9 mouse cellular contexts compared by ENCODE assay signal in the genomic region with DNA sequence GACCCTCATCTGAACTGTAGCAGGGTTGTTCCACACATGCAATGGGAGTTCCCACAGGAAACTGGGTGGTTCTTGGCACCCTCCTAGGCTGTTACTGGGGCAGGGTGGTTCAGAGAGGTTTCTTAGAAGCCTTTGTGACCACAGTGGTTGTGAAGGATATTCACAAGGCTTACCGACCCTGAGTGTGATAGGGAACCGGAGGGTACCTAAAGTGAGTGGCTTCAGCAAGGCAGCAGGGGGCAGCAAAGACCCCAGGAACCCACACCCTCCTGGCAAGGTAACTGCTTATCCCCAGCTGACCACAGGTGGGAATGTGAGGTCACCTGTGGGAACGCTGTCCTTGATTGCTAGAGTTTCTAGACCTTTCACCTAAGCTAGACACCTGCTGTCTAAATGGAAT.
DNase-seq lines count a peak whose midpoint lies in the region; TF ChIP-seq lines count a peak whose summit lies in the region.
"Had no signal": no experiment of that assay in that cellular context is flagged by ENCODE, and none has a peak within 500 bp of the region (broad histone marks: within the 10 kb centered on the region; RNA-seq: fewer than 3 reads in every experiment).

No protein-coding gene starts in this region.

- H3K27ac ChIP-seq in heart, adult 2 months = no peak overlapping the region
- H3K27ac ChIP-seq in thymus, adult 2 months (ENCODE audit: control insufficient read depth, insufficient read depth, low read length) = no peak overlapping the region
- H3K27ac ChIP-seq: hindbrain, embryonic 15.5 days had no signal

- no peaks in the 10 kb centered on the region for H3K27me3 ChIP-seq in heart, adult 2 months (ENCODE audit: control insufficient read depth, insufficient read depth, low read length)
- H3K27me3 ChIP-seq in C2C12 (ENCODE audit: control insufficient read depth, insufficient read depth, insufficient read length) = no peaks in the 10 kb centered on the region
- H3K27me3 ChIP-seq in thymus, adult 2 months (ENCODE audit: control insufficient read depth, insufficient read depth, low read length) = no peaks in the 10 kb centered on the region
- H3K27me3 ChIP-seq: hindbrain, embryonic 15.5 days had no signal

- peak; percentile 50 to 71 for DNase-seq in heart, adult 2 months
- DNase-seq in heart, adult 11 months = no peak
- DNase-seq in ZHBTc4 (ENCODE audit: low read depth, low spot score) = peak; percentile 55
- no peak for DNase-seq in lung, adult 2 months
- DNase-seq in thymus, adult 2 months = peak; percentile 77
- no peak for DNase-seq in frontal cortex, postnatal 25 days (ENCODE audit: low spot score in 2 of 2)
- no peak for DNase-seq in gastrocnemius, adult 8-10 months (ENCODE audit: low spot score in 2 of 2)

- no peaks in the 10 kb centered on the region; the same call in 1 of the 2 replicates for H3K4me1 ChIP-seq in heart, adult 2 months (ENCODE audit: control insufficient read depth, insufficient read depth, low read length)
- peaks cover 7% of the 10 kb centered on the region; the same call in 1 of the 2 replicates for H3K4me1 ChIP-seq in lung, adult 2 months (ENCODE audit: control insufficient read depth, insufficient read depth, low read length)
- peaks cover 7% of the 10 kb centered on the region for H3K4me1 ChIP-seq in thymus, adult 2 months (replicated peaks; ENCODE audit: control insufficient read depth, insufficient read depth, low read length)
- H3K4me1 ChIP-seq: hindbrain, embryonic 15.5 days had no signal

- WGBS in heart, adult 2 months = 20% methylated on average over 3 of the region's 3 CpGs
- 18% methylated on average over 3 of the region's 3 CpGs for WGBS in lung, adult 2 months
- WGBS in thymus, adult 2 months = 8% methylated on average over 3 of the region's 3 CpGs

- peak; percentile 68; the same call in 1 of the 2 replicates for TF ChIP-seq EP300 in heart, adult 2 months (IDR thresholded peaks at IDR 0.05; ENCODE audit: insufficient read depth, low read depth, low read length)

- intact Hi-C loops in heart, adult 2 months (cut with DNase I) = loop anchor here (1.0 to 5.0 kb wide), 4 partner anchors 36 to 222 kb away; no protein-coding TSS in a partner anchor

- peak; percentile 84 for TF ChIP-seq CTCF in heart, adult 2 months (IDR thresholded peaks at IDR 0.05)
- peak; percentile 62 for TF ChIP-seq CTCF in C2C12 (IDR thresholded peaks at IDR 0.05; ENCODE audit: control insufficient read depth, insufficient read depth, insufficient read length)
- TF ChIP-seq CTCF in lung, adult 2 months (IDR thresholded peaks at IDR 0.05; ENCODE audit: insufficient read depth, low read length) = peak; percentile 73
- TF ChIP-seq CTCF in thymus, adult 2 months (IDR thresholded peaks at IDR 0.05; ENCODE audit: borderline replicate concordance, control insufficient read depth, extremely low read depth, insufficient read depth, low read length, poor library complexity) = peak; percentile 85; the same call in 1 of the 2 replicates

- no peak overlapping the region for H3ac ChIP-seq in C2C12 (ENCODE audit: control insufficient read depth, insufficient read length, low read depth)

- no peaks in the 10 kb centered on the region for H3K36me3 ChIP-seq in heart, adult 2 months (ENCODE audit: control insufficient read depth, insufficient read depth, low read length)
- no peaks in the 10 kb centered on the region for H3K36me3 ChIP-seq in C2C12 (ENCODE audit: control insufficient read depth, insufficient read depth)
- no peaks in the 10 kb centered on the region for H3K36me3 ChIP-seq in thymus, adult 2 months (ENCODE audit: control insufficient read depth, insufficient read depth, low read length)
- H3K36me3 ChIP-seq: hindbrain, embryonic 15.5 days had no signal

- TF ChIP-seq POLR2A in heart, adult 2 months (IDR thresholded peaks at IDR 0.05; ENCODE audit: insufficient read depth, low read depth, low read length) = no peak
- TF ChIP-seq POLR2A in lung, adult 2 months (IDR thresholded peaks at IDR 0.05; ENCODE audit: borderline replicate concordance, extremely low read depth, low read depth, low read length) = no peak
- no peak for TF ChIP-seq POLR2A in thymus, adult 2 months (IDR thresholded peaks at IDR 0.05; ENCODE audit: control insufficient read depth, extremely low read depth, insufficient read depth, low read length, poor library complexity)

- H3K79me3 ChIP-seq in C2C12 (ENCODE audit: low read depth) = no peaks in the 10 kb centered on the region

- H3K79me2 ChIP-seq in heart, adult 2 months (replicated peaks; ENCODE audit: control insufficient read depth, insufficient read depth, low read length) = no peaks in the 10 kb centered on the region
- H3K79me2 ChIP-seq in C2C12 (ENCODE audit: control insufficient read depth, insufficient read depth) = no peaks in the 10 kb centered on the region

- H3K9ac ChIP-seq in heart, adult 2 months (ENCODE audit: low read depth, low read length) = no peak overlapping the region
- H3K9ac ChIP-seq: hindbrain, embryonic 15.5 days had no signal

- no peak overlapping the region for H3K4me3 ChIP-seq in heart, adult 2 months
- H3K4me3 ChIP-seq in C2C12 (ENCODE audit: insufficient read depth, poor library complexity, severe bottlenecking) = no peak overlapping the region
- H3K4me3 ChIP-seq in lung, adult 2 months (replicated peaks; ENCODE audit: extremely low read depth, low read depth, low read length) = no peak overlapping the region
- no peak overlapping the region for H3K4me3 ChIP-seq in thymus, adult 2 months (ENCODE audit: control insufficient read depth, insufficient read depth, low read length)
- H3K4me3 ChIP-seq: hindbrain, embryonic 15.5 days had no signal

TF ChIP-seq in C2C12, 6 proteins besides CTCF, POLR2A, EP300 and RAD21:
- no peak for TF ChIP-seq MYOG (IDR thresholded peaks at IDR 0.05; ENCODE audit: control insufficient read depth, extremely low read depth, insufficient read length)

Comparison
In these comparisons a context has a peak if more than half of its experiments do, and no peak if none do; other contexts are left out.
1. DNase-seq: peak in heart, adult 2 months (2 of 2), ZHBTc4 (single experiment) and thymus, adult 2 months (single experiment); none in heart, adult 11 months (single experiment), lung, adult 2 months (single experiment), frontal cortex, postnatal 25 days (0 of 2) and gastrocnemius, adult 8-10 months (0 of 2).
2. Peak in every context shown above with its lines, with median percentiles within 50 percentile points of each other: CTCF ChIP-seq.